Mouse (Mus musculus): ENCODE results near the gene Cyp4f37. TPM values are rescaled to one million over a fixed set of nuclear protein-coding genes. Genes with fewer than 3 reads are reported as not detected.

The Cyp4f37 gene
- polyA plus RNA-seq, 1 experiment from 2014 or later = not detected

- no peaks in the 10 kb centered on the region for H3K36me3 ChIP-seq
- ATAC-seq (ENCODE audit: insufficient number of reproducible peaks, low FRiP score, low TSS enrichment, low read depth) = no peak
Observed at GRCm38 (mm10) chr17:32680404-32680803, 59.3 kb downstream of the Cyp4f37 start.

DNA sequence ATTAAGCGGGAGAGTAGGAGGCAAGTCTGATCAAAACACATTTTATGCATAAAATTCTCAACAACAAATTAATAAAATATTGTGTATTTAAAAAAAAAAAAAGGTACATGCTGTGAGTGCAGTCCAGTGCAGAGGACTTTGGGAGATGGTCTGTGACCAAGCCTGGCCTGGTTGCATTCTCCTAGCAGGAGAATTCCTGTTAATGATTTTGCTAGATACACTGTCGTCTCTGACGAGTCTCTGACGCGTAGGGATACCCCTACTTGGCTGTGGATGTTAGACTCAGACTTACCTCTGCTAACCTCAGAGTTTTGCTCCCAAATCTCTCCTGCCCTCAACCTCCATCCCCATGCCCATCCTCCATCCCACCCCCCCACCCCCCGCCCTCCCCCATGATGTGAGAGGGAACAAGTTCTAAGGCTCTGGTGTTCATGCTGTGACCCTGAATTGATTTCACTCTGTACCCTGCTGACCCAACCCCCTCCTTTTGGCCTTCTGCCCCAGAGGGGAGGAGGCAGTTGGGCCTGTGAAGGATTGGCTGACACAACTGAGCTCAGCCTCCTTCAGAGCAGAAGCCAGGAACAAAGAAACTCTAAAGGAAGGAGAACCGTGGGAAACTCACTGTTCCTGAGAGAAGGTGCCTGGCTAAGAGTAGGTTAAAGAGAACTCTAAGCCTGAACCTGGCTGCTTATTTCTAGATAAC is 64.1 kb downstream of the Cyp4f37 start, which contains the start of gene Cyp4f15:
Gene Cyp4f15, plus strand, starts transcription at position 580 of the 703 bp plus-strand sequence.
- no peak within 1 kb of the TSS for H3K4me3 ChIP-seq (replicated peaks)
- WGBS = 20% methylated on average over 7 of the region's 7 CpGs
- no peak for ATAC-seq (ENCODE audit: insufficient number of reproducible peaks, low FRiP score, low TSS enrichment, low read depth)
- H3K36me3 ChIP-seq = no peaks in the 10 kb centered on the region
- no peak within 1 kb of the TSS for H3K27ac ChIP-seq (replicated peaks)
- no peak within 1 kb of the TSS for H3K4me2 ChIP-seq (replicated peaks)
- no peaks in the 10 kb centered on the region for H3K9me3 ChIP-seq (replicated peaks)
- H3K27me3 ChIP-seq = no peaks in the 10 kb centered on the region
- no peak within 1 kb of the TSS for H3K9ac ChIP-seq
- no peaks in the 10 kb centered on the region for H3K4me1 ChIP-seq

More at GRCm38 (mm10) chr17:32680404-32680803, 59.3 kb downstream of the Cyp4f37 start:
- H3K9ac ChIP-seq = no peak overlapping the region
- H3K27me3 ChIP-seq = no peaks in the 10 kb centered on the region
- no peaks in the 10 kb centered on the region for H3K9me3 ChIP-seq (replicated peaks)
- H3K4me1 ChIP-seq = no peaks in the 10 kb centered on the region
- H3K4me3 ChIP-seq (replicated peaks) = no peak overlapping the region
- no peak overlapping the region for H3K27ac ChIP-seq (replicated peaks)
- 21% methylated on average over 2 of the region's 2 CpGs for WGBS
- no peak overlapping the region for H3K4me2 ChIP-seq (replicated peaks)

Other genes with a start within 250 kb of the Cyp4f37 start
- gene Wiz, start 231.9 kb upstream of the Cyp4f37 start, polyA plus RNA-seq (2015; fragmentation: Nextera tagmentation; extraction: Ambion mirVana) = 27.7 and 30.1 TPM in 2 replicates
- 1.8 and 2.9 TPM in 2 replicates for gene Rasal3, start 217.7 kb upstream of the Cyp4f37 start, polyA plus RNA-seq (2015; fragmentation: Nextera tagmentation; extraction: Ambion mirVana)
- 0.13 and 0.20 TPM in 2 replicates for gene Pglyrp2, start 197.1 kb upstream of the Cyp4f37 start, polyA plus RNA-seq (2015; fragmentation: Nextera tagmentation; extraction: Ambion mirVana)
- 20.4 and 27.6 TPM in 2 replicates for gene Cyp4f39, start 168.6 kb upstream of the Cyp4f37 start, polyA plus RNA-seq (2015; fragmentation: Nextera tagmentation; extraction: Ambion mirVana)
- 11.7 and 15.5 TPM in 2 replicates for gene Cyp4f17, start 115.3 kb upstream of the Cyp4f37 start, polyA plus RNA-seq (2015; fragmentation: Nextera tagmentation; extraction: Ambion mirVana)
- gene Cyp4f16, start 84.8 kb upstream of the Cyp4f37 start, polyA plus RNA-seq (2015; fragmentation: Nextera tagmentation; extraction: Ambion mirVana) = 18.2 and 23.3 TPM in 2 replicates
- 0.12 TPM in 2 replicates for gene Cyp4f40, start 37.6 kb downstream of the Cyp4f37 start, polyA plus RNA-seq (2015; fragmentation: Nextera tagmentation; extraction: Ambion mirVana)
- gene Cyp4f15, start 64.3 kb downstream of the Cyp4f37 start, polyA plus RNA-seq (2015; fragmentation: Nextera tagmentation; extraction: Ambion mirVana) = 0.56 and 0.72 TPM in 2 replicates
- gene Zfp871, start 167.0 kb downstream of the Cyp4f37 start, polyA plus RNA-seq (2015; fragmentation: Nextera tagmentation; extraction: Ambion mirVana) = 27.0 and 30.8 TPM in 2 replicates
- 3.8 and 4.0 TPM in 2 replicates for gene Zfp811, start 188.6 kb downstream of the Cyp4f37 start, polyA plus RNA-seq (2015; fragmentation: Nextera tagmentation; extraction: Ambion mirVana)
- 15.4 and 16.5 TPM in 2 replicates for gene Zfp799, start 209.0 kb downstream of the Cyp4f37 start, polyA plus RNA-seq (2015; fragmentation: Nextera tagmentation; extraction: Ambion mirVana)